Mouse (Mus musculus): ENCODE data around the gene Hdgfl3.

The Hdgfl3 gene

GRCm38 (mm10) chr7:81899361-81899760, 34.9 kb downstream of the Hdgfl3 start:
- no peak for DNase-seq (ENCODE audit: low read depth)

- DNase-seq (ENCODE audit: low read depth), result no peak
Measured at GRCm38 (mm10) chr7:81885128-81885527, 49.1 kb downstream of the Hdgfl3 start.

- DNase-seq (ENCODE audit: low read depth), result no peak
Measured at GRCm38 (mm10) chr7:81881600-81881999, 52.7 kb downstream of the Hdgfl3 start.

- no peak for DNase-seq (ENCODE audit: low read depth)
Measured at GRCm38 (mm10) chr7:81880797-81881196, 53.5 kb downstream of the Hdgfl3 start.

- no peak for DNase-seq (ENCODE audit: low read depth)
Measured at GRCm38 (mm10) chr7:81880286-81880685, 54.0 kb downstream of the Hdgfl3 start.

GRCm38 (mm10) chr7:81875372-81875771, 58.9 kb downstream of the Hdgfl3 start:
- peak; percentile 70 for DNase-seq (ENCODE audit: low read depth)

- DNase-seq (ENCODE audit: low read depth), result peak; percentile 64
Measured at GRCm38 (mm10) chr7:81874636-81875035, 59.6 kb downstream of the Hdgfl3 start.

- no peak for DNase-seq (ENCODE audit: low read depth)
Measured at GRCm38 (mm10) chr7:81873807-81874206, 60.5 kb downstream of the Hdgfl3 start.

- no peak for DNase-seq (ENCODE audit: low read depth)
Measured at GRCm38 (mm10) chr7:81872493-81873013, 61.7 kb downstream of the Hdgfl3 start.

GRCm38 (mm10) chr7:81868158-81868557, 66.1 kb downstream of the Hdgfl3 start:
- peak; percentile 87 for DNase-seq (ENCODE audit: low read depth)

GRCm38 (mm10) chr7:81867231-81867930, 66.9 kb downstream of the Hdgfl3 start:
- no peak for DNase-seq (ENCODE audit: low read depth)

- DNase-seq (ENCODE audit: low read depth), result no peak
Measured at GRCm38 (mm10) chr7:81865937-81866336, 68.3 kb downstream of the Hdgfl3 start.

- DNase-seq (ENCODE audit: low read depth), result peak; percentile 31
Measured at GRCm38 (mm10) chr7:81864552-81864951, 69.7 kb downstream of the Hdgfl3 start.

- no peak for DNase-seq (ENCODE audit: low read depth)
Measured at GRCm38 (mm10) chr7:81862587-81863583, 71.4 kb downstream of the Hdgfl3 start.

- DNase-seq (ENCODE audit: low read depth), result no peak
Measured at GRCm38 (mm10) chr7:81861921-81862320, 72.4 kb downstream of the Hdgfl3 start.

GRCm38 (mm10) chr7:81861461-81861860, 72.8 kb downstream of the Hdgfl3 start:
- no peak for DNase-seq (ENCODE audit: low read depth)

GRCm38 (mm10) chr7:81860996-81861395, 73.3 kb downstream of the Hdgfl3 start:
- DNase-seq (ENCODE audit: low read depth), result no peak

GRCm38 (mm10) chr7:81860071-81860470, 74.2 kb downstream of the Hdgfl3 start:
- no peak for DNase-seq (ENCODE audit: low read depth)

- no peak for DNase-seq (ENCODE audit: low read depth)
Measured at GRCm38 (mm10) chr7:81858968-81859721, 75.1 kb downstream of the Hdgfl3 start, which contains the start of gene Tm6sf1. Gene Tm6sf1 (plus strand): TSS chr7:81859001.

- DNase-seq (ENCODE audit: low read depth), result no peak
Measured at GRCm38 (mm10) chr7:81858236-81858635, 76.0 kb downstream of the Hdgfl3 start.

GRCm38 (mm10) chr7:81856221-81856620, 78.1 kb downstream of the Hdgfl3 start:
- DNase-seq (ENCODE audit: low read depth), result no peak

GRCm38 (mm10) chr7:81855694-81856093, 78.6 kb downstream of the Hdgfl3 start, which contains the start of gene Gm10160:
Gene Gm10160 (minus strand): TSS chr7:81855794.
- DNase-seq (ENCODE audit: low read depth), result no peak

Measured in NIH3T3 (cell line).